Mouse (Mus musculus): ENCODE data around the gene Gnmt.
"Not testable (repeated sequence)": the region's sequence is repeated elsewhere in the genome, so short reads cannot be mapped to it uniquely, and the experiment has no call there.

The Gnmt gene

DNA sequence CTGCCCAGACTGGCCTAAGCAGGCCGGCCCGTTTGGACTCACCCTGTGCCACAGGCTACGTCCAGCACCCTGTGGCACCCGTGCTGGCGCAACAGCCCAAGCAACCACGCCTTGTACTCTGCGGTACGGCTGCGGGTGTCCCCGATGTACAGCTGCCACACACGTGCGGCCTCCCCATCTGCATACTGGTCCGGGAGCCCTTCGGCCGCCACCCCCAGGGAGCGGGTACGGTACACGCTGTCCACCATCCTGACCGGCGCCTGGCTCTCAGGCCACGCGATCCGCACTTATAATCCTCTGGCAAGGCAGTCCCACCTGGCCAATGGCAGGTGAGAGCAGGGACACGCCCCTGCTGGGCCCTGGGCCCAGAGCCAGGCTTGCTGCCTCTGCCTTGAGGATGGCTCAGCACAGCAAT is at the start of gene Gnmt:
Gnmt (minus strand) TSS at position 265 of the 415 bp plus-strand sequence.
- no peak for DNase-seq (ENCODE audit: low spot score)

DNA sequence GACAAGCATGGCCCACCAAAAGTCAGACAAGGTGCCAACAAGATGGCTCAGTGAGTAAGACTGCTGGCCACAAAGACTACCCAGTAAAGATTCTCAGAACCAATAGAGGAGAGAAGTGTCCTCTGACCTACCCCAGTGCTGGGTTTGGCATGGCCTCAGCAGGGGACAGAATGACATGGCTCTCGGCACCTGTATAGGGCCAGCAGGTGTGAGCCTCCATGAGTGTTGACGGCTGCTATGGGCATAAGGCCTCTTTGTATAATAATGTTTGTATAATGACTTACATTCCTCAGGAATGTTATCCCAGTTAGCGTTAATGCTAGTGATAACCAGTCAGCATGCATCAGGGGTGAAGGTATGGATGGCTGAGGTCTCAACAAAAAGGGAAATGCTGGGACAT is 47.1 kb upstream of the Gnmt start:
- DNase-seq (ENCODE audit: low spot score), result no peak

DNA sequence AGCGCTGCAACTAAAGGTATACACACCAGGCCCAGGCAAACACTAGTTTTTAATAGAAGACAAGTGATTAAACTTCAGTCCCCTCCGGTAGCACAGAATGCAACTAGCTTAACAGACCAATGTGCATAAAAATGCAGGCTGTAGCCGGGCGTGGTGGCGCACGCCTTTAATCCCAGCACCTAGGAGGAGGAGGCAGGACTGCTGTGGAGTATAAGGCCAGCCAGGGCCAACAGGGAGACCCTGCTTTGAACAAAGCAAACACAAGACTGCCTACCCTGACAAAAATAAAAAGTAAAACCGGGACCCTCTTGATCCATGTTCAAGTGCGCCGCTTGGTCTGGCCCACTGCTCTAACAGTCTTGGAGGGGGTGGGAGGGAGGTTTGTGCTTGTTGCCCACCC is 46.1 kb upstream of the Gnmt start:
- DNase-seq (ENCODE audit: low spot score), result no peak

DNA sequence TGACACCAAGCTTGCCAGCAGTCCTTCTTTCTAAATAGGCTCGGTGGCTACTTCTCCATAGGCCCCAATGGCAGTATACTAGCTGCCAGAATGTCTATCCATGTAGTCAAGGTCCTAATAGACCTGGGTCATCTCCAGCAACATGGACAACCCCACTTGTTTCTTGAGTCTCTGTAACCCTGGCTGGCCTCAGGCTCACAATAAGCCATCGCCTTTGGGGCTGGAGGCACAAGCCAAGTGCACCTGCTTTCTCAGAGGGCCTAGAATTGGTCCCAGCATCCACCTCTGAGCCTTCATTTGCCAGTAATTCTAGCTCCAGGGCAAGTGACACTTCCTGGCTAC is 45.1 kb upstream of the Gnmt start:
- no peak for DNase-seq (ENCODE audit: low spot score)

DNA sequence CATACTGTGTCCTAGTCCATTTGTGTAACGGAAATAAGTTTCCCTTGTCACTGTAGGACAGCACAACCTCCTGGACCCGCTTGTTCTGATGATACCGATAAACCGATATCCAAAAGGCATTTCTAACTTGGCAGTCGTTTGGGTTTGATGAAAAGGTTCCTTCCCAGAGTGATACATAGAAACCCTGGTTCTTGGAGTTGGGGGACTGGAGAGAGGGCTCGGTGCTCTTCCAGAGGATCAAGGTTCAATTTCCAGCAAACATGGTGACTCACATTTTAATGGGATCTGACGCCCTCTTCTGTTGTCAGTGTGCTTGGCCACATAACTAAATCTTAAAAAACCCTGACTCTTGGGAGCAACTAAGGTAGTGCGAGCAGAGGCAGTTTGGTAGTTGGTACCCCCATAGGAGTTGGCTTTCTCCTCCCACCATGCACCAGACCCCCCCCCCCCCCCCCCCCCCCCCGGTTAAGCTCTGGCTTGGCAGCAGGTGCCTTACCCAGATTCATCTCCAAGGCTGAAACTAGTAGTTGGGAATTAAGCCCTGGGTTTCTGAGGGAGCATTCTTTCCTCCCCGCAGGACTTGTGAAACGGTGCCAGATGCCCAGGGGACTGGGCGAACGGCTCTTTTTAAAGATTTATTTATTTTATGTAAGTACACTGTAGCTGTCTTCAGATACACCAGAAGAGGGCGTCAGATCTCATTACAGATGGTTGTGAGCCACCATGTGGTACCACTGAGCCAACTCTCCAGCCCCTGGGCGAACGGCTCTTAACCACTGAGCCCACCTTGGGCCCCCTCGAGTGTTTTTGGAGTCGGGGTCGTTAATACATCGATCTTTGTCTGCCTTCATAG is 44.5 kb upstream of the Gnmt start:
- DNase-seq (ENCODE audit: low spot score), result no peak

DNA sequence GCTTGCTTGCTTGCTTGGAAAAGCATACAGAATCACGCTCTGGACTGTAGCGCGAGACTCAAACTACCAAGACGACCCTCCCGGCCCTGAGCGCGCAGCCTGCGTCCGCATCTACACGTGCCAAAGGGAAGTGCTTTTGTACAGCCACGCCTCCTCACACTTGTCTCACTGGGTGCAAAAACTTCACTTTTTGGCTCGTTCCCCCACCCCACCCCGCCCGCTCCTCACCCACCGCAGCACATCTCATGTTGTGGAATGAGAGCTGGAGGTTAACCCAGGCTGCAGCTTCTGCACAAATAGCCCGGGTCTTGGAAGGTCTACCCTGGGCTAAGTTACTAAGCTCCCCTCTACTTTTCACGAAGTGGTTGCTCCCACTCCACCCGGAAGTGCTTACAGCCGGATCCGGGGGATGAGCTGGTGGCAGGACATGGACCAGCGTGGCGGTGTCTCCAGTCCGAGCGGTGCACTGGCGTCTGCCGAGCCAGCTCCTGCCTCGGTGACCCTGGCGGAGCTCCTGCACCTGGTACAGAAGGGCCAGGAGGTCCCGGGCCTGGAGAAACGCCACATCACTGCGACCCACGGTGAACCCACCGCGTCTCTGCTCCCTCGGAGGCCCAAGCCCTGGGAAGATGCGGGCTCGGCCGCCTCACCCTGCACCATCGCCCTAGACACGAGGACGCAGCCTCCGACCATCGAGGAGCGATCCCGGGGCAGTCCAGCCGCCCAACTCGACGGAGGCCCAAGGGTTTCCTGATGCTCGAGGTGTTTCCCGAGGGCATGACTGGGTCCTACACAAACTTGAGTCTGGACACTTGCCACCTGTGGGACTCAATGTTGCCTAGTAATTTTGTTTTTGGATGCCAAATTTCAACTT is 43.7 kb upstream of the Gnmt start, which contains the start of gene 2310039H08Rik:
2310039H08Rik (plus strand) TSS at position 232 of the 874 bp plus-strand sequence.
- DNase-seq (ENCODE audit: low spot score), result peak; percentile 77

DNA sequence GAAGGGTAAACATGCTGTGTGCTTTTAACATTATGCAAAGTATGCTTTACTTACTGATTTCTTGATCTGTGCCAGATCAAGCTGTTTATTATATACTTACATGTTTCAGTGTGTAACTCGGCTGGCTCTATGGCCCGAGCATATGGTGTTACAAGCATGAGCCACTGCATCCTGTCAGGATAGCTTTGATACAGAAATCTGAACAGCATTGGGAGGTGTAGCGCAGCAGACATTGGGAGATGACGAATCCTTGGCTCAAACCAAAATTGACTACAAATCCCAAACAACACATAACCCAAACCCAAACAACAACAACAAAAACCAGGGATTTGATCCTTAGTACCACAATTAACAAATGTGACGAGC is 43.1 kb upstream of the Gnmt start:
- no peak for DNase-seq (ENCODE audit: low spot score)

DNA sequence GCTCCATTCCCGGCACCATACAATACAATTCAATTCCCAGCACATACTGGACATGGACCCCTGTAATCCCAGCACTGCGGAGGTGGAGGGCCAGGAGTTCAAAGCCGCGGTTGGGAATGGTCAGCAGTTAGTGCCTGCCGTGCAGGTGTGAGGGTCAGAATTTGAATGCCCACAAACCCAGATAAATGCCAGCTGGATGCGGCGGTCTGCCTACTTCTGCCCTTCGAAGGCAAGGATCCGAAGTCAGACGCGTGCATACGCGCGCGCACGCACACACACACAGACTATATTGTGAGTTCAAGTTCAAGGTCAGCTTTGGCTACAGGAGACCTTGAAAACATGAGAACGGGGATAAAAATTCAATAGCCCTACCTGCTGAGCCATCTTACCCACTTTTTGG is 42.6 kb upstream of the Gnmt start:
- DNase-seq (ENCODE audit: low spot score), result no peak

DNA sequence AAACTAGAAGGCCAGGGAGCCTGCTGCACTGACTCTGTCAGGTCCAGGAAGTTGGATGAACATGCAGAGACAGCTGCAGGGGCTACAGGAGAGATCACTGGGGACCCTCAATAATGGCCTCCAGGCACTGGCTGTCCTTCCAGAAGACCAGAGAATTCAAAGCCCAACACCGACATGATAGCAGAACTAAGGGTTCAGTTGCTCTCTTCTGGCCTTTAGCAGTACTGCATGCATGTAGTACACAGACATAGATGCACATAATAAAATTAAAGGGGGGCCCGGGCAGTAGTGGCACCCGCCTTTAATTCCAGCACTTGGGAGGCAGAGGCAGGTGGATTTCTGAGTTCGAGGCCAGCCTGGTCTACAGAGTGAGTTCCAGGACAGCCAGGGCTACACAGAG is 42.1 kb upstream of the Gnmt start:
- DNase-seq (ENCODE audit: low spot score), result no peak

DNA sequence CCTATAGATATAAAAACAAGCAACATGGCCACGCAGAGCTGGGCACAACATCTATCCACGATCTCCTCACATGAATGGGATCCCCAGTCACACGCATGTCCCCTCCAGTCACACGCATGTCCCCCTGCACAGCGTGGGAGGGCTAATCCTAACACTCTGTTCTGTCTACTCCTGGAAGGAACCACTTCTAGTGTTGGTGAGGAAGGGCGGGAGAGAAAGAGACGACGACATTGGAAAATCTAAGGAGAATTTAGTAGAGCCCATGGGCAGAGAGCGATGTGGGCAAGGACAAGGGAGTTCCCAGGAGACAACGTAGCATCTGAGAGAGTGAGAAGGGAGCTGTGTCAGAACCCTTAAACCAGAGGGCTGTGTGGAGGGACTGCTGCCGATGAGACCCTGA is 41.6 kb upstream of the Gnmt start:
- DNase-seq (ENCODE audit: low spot score), result no peak

DNA sequence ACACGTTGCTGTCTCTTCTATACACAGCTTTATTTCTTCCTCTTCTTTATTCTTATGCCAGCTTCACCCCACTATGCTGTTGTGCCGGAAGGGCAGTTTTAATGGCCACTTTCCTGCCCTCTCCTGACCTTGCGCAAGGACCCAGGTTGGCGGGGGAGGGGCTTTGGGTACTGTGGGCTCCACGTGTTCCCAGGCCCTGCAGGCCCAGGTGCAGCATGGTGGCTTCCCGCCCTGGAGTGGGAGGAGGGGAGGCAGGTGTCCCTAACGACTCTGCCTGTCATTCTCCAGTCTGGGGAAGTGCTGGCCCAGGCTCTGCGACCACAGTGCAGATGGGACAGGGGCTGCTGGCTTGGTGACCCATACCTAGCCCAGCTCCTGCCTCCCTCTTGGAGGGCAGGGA is 38.9 kb upstream of the Gnmt start:
- no peak for DNase-seq (ENCODE audit: low spot score)

DNA sequence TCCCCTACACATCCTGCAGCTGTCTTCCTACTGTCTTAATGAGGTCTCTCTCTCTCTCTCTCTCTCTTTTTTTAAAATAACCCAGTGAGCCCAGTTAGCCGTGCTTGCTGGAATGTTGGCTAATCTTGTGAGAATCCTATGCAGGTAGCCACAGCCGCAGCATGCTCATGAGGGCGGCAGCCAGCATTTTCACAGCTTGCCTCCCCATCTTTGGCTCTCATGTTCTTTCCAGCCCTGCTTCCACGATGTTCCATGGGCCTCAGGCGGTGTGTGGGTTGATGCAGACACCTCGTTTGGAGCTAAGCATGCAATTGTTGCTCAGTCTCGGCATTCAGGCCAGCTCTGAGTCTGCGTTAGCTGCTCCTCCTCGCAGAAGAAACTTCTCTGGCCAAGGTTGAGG is 35.9 kb upstream of the Gnmt start:
- DNase-seq (ENCODE audit: low spot score), result not testable (repeated sequence)

DNA sequence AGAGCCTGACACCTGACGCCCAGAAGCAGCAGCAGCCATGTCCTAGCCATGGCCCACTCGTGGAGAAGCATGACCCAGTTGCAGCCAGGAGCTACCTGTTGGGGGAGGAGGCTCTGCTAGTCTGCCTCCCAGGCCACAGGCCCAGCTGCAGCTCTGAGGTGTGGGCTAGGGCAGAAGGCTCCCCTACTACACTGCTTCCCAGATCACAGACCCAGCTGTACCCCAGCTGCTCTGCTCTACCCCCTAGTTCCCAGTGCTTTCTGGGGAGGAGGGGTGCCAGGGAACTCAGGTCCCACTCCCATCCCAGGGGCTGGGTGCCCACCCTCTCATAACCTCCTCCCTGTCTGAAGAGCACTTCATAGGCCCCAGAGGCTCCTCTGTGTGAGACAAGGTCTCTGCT is 34.6 kb upstream of the Gnmt start, which contains the start of gene Ptcra:
Ptcra (minus strand) TSS at position 169 of the 400 bp plus-strand sequence.
- DNase-seq (ENCODE audit: low spot score), result no peak

DNA sequence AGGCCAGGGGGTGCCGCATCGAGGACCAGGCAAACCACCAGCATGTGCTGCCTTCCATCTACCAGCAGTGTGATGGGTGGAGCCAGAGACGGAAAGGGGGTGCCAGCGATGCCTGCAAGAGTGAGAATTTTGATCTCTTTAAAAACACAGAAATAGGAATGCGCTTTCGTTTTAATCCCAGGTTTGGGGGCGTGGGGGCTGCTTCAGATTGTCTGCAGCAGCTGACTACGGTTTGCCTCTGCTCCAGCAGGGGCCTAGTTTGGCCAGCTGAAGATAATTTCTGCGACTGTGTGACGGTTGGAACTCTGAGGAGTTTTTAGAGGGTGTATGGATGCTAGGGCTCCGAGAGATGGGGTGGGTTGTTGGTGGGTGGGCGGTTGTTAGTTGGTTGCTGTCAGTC is 29.8 kb upstream of the Gnmt start:
- no peak for DNase-seq (ENCODE audit: low spot score)

DNA sequence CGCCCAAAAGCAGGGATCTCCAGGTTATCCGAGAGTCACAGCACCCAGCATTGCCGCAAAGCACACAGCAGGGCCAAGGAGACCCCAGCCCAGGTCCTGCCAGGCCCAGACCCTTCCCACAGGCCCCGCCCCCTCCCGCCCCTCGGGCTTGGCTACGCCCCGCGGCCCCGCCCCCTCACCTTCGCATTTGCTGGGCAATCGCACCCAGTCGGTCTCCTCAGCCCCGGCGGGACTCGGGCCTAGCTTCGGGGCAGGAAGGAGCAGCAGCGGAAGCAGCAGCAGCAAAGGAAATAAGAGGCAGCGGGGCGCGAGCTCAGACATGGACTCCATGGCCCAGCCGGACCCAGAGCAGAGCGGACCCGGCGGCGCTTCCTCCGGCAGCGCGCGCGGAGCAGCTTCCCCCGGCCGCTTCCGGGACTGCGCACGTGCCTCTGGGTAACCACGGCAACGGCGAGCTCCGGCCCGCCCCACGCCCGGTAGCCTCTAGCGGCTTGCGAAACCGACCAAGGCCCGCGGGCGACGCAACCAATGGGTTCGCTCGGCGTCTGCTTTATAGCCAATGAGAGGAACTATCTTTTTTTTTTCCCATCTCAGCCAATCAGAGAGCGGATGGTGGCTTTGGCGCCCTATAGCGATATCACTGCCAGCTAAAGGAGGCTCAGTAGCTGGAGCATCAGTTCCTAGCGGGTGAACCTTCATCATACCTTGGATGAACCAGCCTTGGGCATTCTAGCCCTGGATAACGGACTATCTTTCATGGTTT is 23.0 kb upstream of the Gnmt start, which contains the start of gene Cnpy3:
Cnpy3 (minus strand) TSS at position 421 of the 763 bp plus-strand sequence.
- DNase-seq (ENCODE audit: low spot score), result peak; percentile 97

DNA sequence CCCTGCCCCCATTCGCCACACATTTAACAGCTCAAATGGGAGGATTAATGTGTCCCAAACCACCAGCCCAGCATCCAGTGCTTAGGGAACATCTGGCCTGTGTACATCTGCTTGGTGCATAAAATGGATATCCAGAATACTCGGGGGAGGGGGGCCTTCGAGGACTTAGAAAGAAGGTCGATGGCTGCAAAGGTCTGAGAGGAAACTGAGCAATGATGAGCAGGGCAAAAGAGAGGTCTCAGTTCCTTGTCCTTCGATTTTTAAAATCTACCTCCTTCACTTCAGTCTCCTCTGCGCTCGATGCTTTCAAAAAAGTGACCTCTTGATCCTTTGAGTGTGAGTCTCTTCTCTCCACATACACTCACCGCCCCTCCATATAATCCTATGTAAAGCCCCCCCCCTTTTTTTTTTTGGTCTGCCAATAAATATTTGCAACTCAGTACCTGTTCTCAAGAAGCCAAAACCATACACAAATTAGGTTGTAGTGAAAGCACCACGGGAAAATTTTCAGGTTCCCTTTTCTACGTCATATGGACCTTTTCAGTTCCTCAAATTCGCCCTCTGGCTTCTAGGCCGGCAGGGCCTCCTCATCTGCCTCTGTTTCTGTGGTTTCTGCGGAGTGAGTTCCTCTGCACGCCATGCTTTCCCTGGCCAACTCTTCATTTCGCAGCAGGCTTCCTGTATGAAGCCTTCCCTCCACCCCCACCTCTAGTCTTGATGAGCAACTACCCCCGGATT is 22.3 kb upstream of the Gnmt start:
- peak; percentile 42 for DNase-seq (ENCODE audit: low spot score)

DNA sequence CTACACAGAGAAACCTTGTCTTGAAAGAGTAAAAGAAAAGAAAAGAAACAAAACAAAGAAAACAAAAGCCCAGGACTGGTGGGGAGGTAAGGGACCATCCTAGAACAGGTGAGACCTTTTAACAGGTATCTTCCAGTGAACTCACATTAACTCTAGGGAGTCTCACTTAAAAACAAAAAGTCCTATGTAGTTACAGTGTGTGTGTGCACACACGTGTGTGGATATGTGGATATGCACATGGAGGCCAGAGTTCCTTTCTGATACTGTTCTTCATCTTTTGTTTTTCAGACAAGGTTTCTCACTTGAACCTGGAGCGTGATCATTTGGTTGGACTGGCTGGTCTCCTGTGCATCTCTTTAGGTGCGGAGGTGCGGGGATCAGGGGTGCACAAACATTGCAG is 21.6 kb upstream of the Gnmt start:
- DNase-seq (ENCODE audit: low spot score), result no peak

DNA sequence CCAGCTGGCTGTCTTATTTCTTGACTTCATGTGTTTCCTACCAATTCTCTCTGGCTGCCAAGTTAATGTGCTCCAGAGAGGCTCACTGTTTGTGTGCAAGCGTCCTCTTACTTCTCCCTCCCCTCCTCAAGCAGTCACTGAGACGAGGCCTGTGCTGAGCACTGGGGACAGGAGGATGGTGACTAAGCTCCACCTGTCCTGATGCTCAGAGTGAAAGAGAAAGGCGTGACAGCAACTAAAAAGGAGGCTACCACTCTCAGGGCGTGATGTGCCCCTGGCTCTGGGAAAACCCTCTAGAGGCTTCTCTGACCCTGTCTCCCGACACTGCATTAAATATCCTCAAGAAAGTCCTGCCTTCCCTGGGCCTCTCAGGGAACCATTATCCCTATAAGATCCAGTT is 20.3 kb upstream of the Gnmt start:
- DNase-seq (ENCODE audit: low spot score), result no peak

DNA sequence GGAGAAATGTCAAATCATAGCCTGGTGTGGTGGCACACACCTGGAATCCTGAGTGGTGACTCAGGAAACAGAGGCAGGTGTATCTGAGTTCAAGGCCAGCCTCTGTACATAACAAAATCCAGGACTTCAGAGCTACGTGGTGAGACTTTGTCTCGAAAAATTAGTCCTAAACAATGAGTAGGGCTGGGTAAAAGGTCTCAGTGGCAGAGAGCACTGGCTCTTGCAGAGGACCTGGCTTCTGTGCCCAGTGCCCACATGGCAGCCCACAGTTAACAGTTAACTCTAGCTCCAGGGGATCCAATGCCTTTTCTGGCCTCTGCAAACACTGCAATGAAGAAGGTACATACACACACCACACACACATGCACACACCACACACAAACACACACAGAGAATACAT is 18.8 kb upstream of the Gnmt start:
- no peak for DNase-seq (ENCODE audit: low spot score)

DNA sequence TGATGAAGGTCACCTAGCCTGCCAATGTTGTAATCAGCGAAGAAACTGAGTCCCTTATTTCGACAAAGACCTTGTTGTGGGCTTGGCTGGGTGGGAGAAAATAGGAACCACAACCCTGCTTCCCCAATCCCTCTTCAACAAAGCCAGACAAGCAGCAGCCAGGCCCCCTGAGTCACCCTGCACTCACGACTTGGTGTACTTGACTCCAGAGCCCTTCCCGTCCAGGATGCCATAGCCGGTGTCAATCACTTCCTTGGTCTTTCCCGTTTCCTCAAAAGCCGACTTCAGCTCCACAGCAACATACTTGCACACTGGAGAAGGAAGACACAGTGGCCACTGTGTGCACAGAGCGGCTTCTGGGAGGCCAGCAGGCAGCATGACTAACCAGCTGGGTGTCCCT is 18.3 kb upstream of the Gnmt start:
- DNase-seq (ENCODE audit: low spot score), result no peak

DNA sequence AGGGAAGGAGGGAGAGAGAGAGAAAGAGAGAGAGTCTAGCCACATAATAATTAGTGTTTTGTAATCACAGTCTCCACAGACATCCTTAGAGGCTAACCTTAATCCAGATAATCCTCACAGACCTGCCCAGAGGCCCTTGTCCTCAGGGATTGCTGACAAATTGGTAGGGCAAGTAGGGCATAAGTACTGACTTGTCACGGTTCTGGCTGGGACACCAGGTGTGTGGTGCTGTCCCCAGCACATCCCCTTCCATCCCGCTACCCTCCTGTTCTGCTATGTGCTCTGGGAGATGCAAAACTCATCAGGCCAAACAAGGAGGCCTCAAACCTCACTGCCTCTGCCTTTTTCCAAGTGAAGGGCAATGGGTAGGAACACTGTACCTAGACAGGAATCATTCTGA is 16.5 kb upstream of the Gnmt start:
- no peak for DNase-seq (ENCODE audit: low spot score)

DNA sequence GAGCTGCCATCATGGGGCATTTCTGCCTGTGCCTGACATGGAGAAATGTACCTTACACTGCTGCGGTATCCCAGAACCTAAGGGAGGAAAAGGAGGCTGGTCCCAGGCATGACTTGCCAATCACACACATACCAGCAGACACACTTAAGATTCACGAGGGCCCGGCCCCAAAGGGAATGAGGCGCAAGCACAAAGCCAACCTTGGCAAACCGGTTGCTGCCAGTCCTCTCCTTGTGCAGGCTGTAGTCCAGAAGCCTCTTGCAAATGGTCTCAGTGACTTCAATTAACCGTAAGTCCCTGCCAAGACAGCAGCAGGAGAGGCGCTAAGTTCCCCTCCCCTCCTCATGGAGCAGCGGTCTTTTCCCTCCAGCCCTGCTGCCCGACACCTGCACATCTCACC is 14.0 kb upstream of the Gnmt start:
- DNase-seq (ENCODE audit: low spot score), result no peak

Data from ovary, adult 18-20 months (tissue).